Mouse (Mus musculus) left cerebral cortex, adult 8-10 months (tissue): Measurements from ENCODE around the gene Rassf1. TPM values are rescaled to one million over a fixed set of nuclear protein-coding genes. Genes with fewer than 3 reads are reported as not detected.

ENCODE experiments used
- DNase-seq, 2 experiments: peaks; one replicate each; pipeline ENCODE4 v3.0.0; 2022; ENCODE audit warnings: low spot score in 2 of 2
- total RNA-seq, 4 experiments: library from RNA; stranded (reverse); gene quantifications; 2 replicates each; pipeline ENCODE4 v1.2.4; 2022

Gene Rassf1
- total RNA-seq, 4 experiments from 2014 or later = 15.8 to 18.5 (median 16.9) TPM

- DNase-seq = no peak
Measured at GRCm38 (mm10) chr9:107601275-107601674, 49.9 kb downstream of the Rassf1 start.

- peak; percentile 62 to 97 for DNase-seq
Measured at GRCm38 (mm10) chr9:107602068-107602648, 50.8 kb downstream of the Rassf1 start.

GRCm38 (mm10) chr9:107603251-107603650, 51.9 kb downstream of the Rassf1 start:
- no peak for DNase-seq

- no peak for DNase-seq
Measured at GRCm38 (mm10) chr9:107605041-107605661, 53.8 kb downstream of the Rassf1 start.

GRCm38 (mm10) chr9:107606591-107606990, 55.2 kb downstream of the Rassf1 start:
- no peak for DNase-seq

- no peak for DNase-seq
Measured at GRCm38 (mm10) chr9:107607036-107607435, 55.7 kb downstream of the Rassf1 start.

GRCm38 (mm10) chr9:107607653-107608245, 56.4 kb downstream of the Rassf1 start:
- DNase-seq = no peak

- no peak for DNase-seq
Measured at GRCm38 (mm10) chr9:107608741-107609432, 57.5 kb downstream of the Rassf1 start, which contains the start of gene Sema3b. Sema3b (minus strand) TSS chr9:107609229.

- no peak for DNase-seq
Measured at GRCm38 (mm10) chr9:107609433-107609830, 58.1 kb downstream of the Rassf1 start.

- DNase-seq = no peak
Measured at GRCm38 (mm10) chr9:107611456-107612190, 60.3 kb downstream of the Rassf1 start.

Other genes starting within 250 kb of the Rassf1 start
- 10 to 100 TPM; 14.9 to 20.6 (median 18.7) TPM for gene Hemk1, start 213.2 kb upstream of the Rassf1 start, total RNA-seq
- gene 6430571L13Rik, start 211.0 kb upstream of the Rassf1 start, total RNA-seq = 1 to 10 TPM; 5.6 to 7.1 (median 6.2) TPM
- 10 to 100 TPM; 37.3 to 49.0 (median 44.8) TPM for gene Cacna2d2, start 151.9 kb upstream of the Rassf1 start, total RNA-seq
- 10 to 100 TPM; 36.2 to 37.2 (median 36.9) TPM for gene Tmem115, start 17.6 kb upstream of the Rassf1 start, total RNA-seq
- 10 to 100 TPM; 16.3 to 20.6 (median 19.2) TPM for gene Cyb561d2, start 9.4 kb upstream of the Rassf1 start, total RNA-seq
- gene Nprl2, start 9.3 kb upstream of the Rassf1 start, total RNA-seq = 10 to 100 TPM; 40.8 to 42.3 (median 41.8) TPM
- 1 to 10 TPM; 5.1 to 8.3 (median 6.3) TPM for gene Zmynd10, start 4.3 kb upstream of the Rassf1 start, total RNA-seq
- gene Tusc2, start 11.7 kb downstream of the Rassf1 start, total RNA-seq = 10 to 100 TPM; 90.7 to 97.1 (median 92.8) TPM
- gene Hyal2, start 16.4 kb downstream of the Rassf1 start, total RNA-seq = 10 to 100 TPM; 13.0 to 18.0 (median 15.4) TPM
- gene Hyal1, start 25.4 kb downstream of the Rassf1 start, total RNA-seq = 1 to 10 TPM; 4.9 to 9.5 (median 6.8) TPM
- gene Naa80, start 27.3 kb downstream of the Rassf1 start, total RNA-seq = 10 to 100 TPM in 3 of 4 experiments, 1 to 10 TPM in 1; 9.1 to 17.4 (median 13.3) TPM
- 1 to 10 TPM; 1.0 to 1.7 (median 1.1) TPM for gene Hyal3, start 29.3 kb downstream of the Rassf1 start, total RNA-seq
- 10 to 100 TPM; 11.3 to 15.5 (median 15.3) TPM for gene Ifrd2, start 36.1 kb downstream of the Rassf1 start, total RNA-seq
- gene Sema3b, start 57.7 kb downstream of the Rassf1 start, total RNA-seq = 1 to 10 TPM; 5.1 to 5.9 (median 5.3) TPM
- 100 to 1,000 TPM; 239 to 252 (median 247) TPM for gene Gnai2, start 83.8 kb downstream of the Rassf1 start, total RNA-seq
- gene Slc38a3, start 118.0 kb downstream of the Rassf1 start, total RNA-seq = 10 to 100 TPM; 82.5 to 94.5 (median 86.9) TPM
- gene Gnat1, start 128.2 kb downstream of the Rassf1 start, total RNA-seq = 1 to 10 TPM in 1 of 4 experiments, under 1 TPM in 3; 0.32 to 1.0 (median 0.62) TPM
- gene Sema3f, start 158.9 kb downstream of the Rassf1 start, total RNA-seq = 10 to 100 TPM; 14.5 to 17.6 (median 16.0) TPM
- 100 to 1,000 TPM; 117 to 136 (median 126) TPM for gene Rbm5, start 219.4 kb downstream of the Rassf1 start, total RNA-seq